Mouse (Mus musculus) midbrain, postnatal 0 days (tissue): ENCODE data around the gene Ly6g5b. TPM values are rescaled to one million over a fixed set of nuclear protein-coding genes. Genes with fewer than 3 reads are reported as not detected.

ENCODE experiments used
- ATAC-seq: fragments of 200-750 bp; cut with Nextera tagmentation; 2 replicates; pipeline ENCODE4 v1.8.0; 2017; ENCODE audit warnings: moderate number of reproducible peaks, mild to moderate bottlenecking, moderate TSS enrichment, moderate library complexity; ENCODE audit not compliant: low FRiP score
- DNase-seq: peaks from one replicate; pipeline ENCODE4 v3.0.0-alpha.2; 2015; ENCODE audit warnings: low spot score
- H3K27ac ChIP-seq: fragments of 300-500 bp; sonication (generic); 2 replicates; pipeline ENCODE4 v1.5.1; 2014; ENCODE audit warnings: low read depth, mild to moderate bottlenecking, low read length, mixed read lengths
- H3K27me3 ChIP-seq: fragments of 300-500 bp; sonication (generic); 2 replicates; pipeline ENCODE4 v1.6.1; 2014; ENCODE audit warnings: low read length, control low read depth, mixed read lengths; ENCODE audit not compliant: insufficient read depth
- H3K36me3 ChIP-seq: fragments of 300-500 bp; sonication (generic); 2 replicates; pipeline ENCODE4 v1.6.1; 2014; ENCODE audit warnings: low read length, control low read depth, mixed read lengths; ENCODE audit not compliant: insufficient read depth
- H3K4me1 ChIP-seq: fragments of 300-500 bp; sonication (generic); 2 replicates; pipeline ENCODE4 v1.6.1; 2014; ENCODE audit warnings: mild to moderate bottlenecking, control low read depth, antibody characterized with exemption, low read length, mixed read lengths; ENCODE audit not compliant: insufficient read depth
- H3K4me2 ChIP-seq: fragments of 300-500 bp; sonication (generic); 2 replicates; pipeline ENCODE4 v1.6.1; 2014; ENCODE audit warnings: low read depth, mild to moderate bottlenecking, low read length, mixed read lengths; ENCODE audit not compliant: poor library complexity, severe bottlenecking
- H3K4me3 ChIP-seq: fragments of 300-500 bp; sonication (generic); 2 replicates; pipeline ENCODE4 v1.5.1; 2014; ENCODE audit warnings: low read depth, mild to moderate bottlenecking, low read length, moderate library complexity
- H3K9ac ChIP-seq: fragments of 300-500 bp; sonication (generic); replicated peaks from 2 replicates; pipeline ENCODE4 v1.6.1; 2014; ENCODE audit warnings: mild to moderate bottlenecking, low read length, moderate library complexity, mixed read lengths; ENCODE audit not compliant: poor library complexity, severe bottlenecking
- H3K9me3 ChIP-seq: fragments of 300-500 bp; sonication (generic); 2 replicates; pipeline ENCODE4 v1.6.1; 2016; ENCODE audit warnings: low read length, control low read depth
- CTCF ChIP-seq: IDR thresholded peaks from 2 replicates; pipeline ENCODE4 v1.5.1; 2016; ENCODE audit warnings: antibody characterized with exemption, mild to moderate bottlenecking
- WGBS: fragments of 180-500 bp; shearing (Covaris S2); extraction: QIAGEN DNeasy Blood & Tissue Kit; methylation state at CpG from one replicate; pipeline ENCODE4 v1.1.7; 2014; 5-methylcytosine and 5-hydroxymethylcytosine counted together
- polyA plus RNA-seq: library from polyadenylated mRNA; unstranded; fragments of >200 nt; fragmentation: Nextera tagmentation; extraction: Ambion mirVana; gene quantifications from 2 replicates; pipeline ENCODE4 v1.2.1, GENCODE M21; 2015
- total RNA-seq: library from RNA; depleted of rRNA; stranded (reverse); fragments of >200 nt; gene quantifications from 2 replicates; pipeline ENCODE4 v1.2.3, GENCODE M21; 2014

The Ly6g5b gene
- total and polyA plus RNA-seq, 2 experiments from 2014 or later: 0.99 to 1.8 TPM

GRCm38 (mm10) chr17:35076507-35077176 lies 38.6 kb downstream of the Ly6g5b start, which contains the start of gene Ly6g6e:
Gene Ly6g6e (plus strand): TSS chr17:35076902.
- H3K4me2 ChIP-seq: peak within 1 kb of the TSS; percentile 35
- no peak for TF ChIP-seq CTCF
- H3K9ac ChIP-seq: no peak within 1 kb of the TSS
- H3K27ac ChIP-seq: no peak within 1 kb of the TSS
- no peaks in the 10 kb centered on the region for H3K9me3 ChIP-seq
- DNase-seq (no peak), ATAC-seq (no peak)
- H3K27me3 ChIP-seq: no peaks in the 10 kb centered on the region
- H3K36me3 ChIP-seq: no peaks in the 10 kb centered on the region
- H3K4me1 ChIP-seq: no peaks in the 10 kb centered on the region
- 40% methylated on average over 10 of the region's 10 CpGs for WGBS
- peak within 1 kb of the TSS; percentile 18; the same call in 1 of the 2 replicates for H3K4me3 ChIP-seq

- H3K4me3 ChIP-seq: no peak overlapping the region
- ATAC-seq (no peak), DNase-seq (no peak)
- H3K4me1 ChIP-seq: no peaks in the 10 kb centered on the region
- H3K9ac ChIP-seq: no peak overlapping the region
- 57% methylated on average over 17 of the region's 17 CpGs for WGBS
- no peaks in the 10 kb centered on the region for H3K9me3 ChIP-seq
- no peak overlapping the region for H3K27ac ChIP-seq
- no peaks in the 10 kb centered on the region for H3K27me3 ChIP-seq
- H3K4me2 ChIP-seq: no peak overlapping the region
- H3K36me3 ChIP-seq: no peaks in the 10 kb centered on the region
- no peak for TF ChIP-seq CTCF
These were observed 41.1 kb downstream of the Ly6g5b start for GRCm38 (mm10) chr17:35074097-35074496.

GRCm38 (mm10) chr17:35071454-35071853 lies 43.8 kb downstream of the Ly6g5b start:
- no peak for ATAC-seq
- 80% methylated on average over 9 of the region's 9 CpGs for WGBS
- DNase-seq: no peak
- H3K9ac ChIP-seq: no peak overlapping the region
- H3K4me2 ChIP-seq: no peak overlapping the region
- H3K36me3 ChIP-seq: no peaks in the 10 kb centered on the region
- no peaks in the 10 kb centered on the region for H3K27me3 ChIP-seq
- no peaks in the 10 kb centered on the region for H3K4me1 ChIP-seq
- no peak overlapping the region for H3K4me3 ChIP-seq
- H3K27ac ChIP-seq: no peak overlapping the region
- TF ChIP-seq CTCF: no peak
- no peaks in the 10 kb centered on the region for H3K9me3 ChIP-seq

- Histone ChIP-seq H3K4me2 (no peak overlapping the region), H3K27ac (no peak overlapping the region), H3K27me3 (0 out of 2 replicates have a peak, but pooled peaks cover under 1% of the 10 kb centered on the region), H3K9me3 (no peaks in the 10 kb centered on the region), H3K4me1 (no peaks in the 10 kb centered on the region), H3K36me3 (no peaks in the 10 kb centered on the region), H3K4me3 (no peak overlapping the region), H3K9ac (no peak overlapping the region)
- no peak for DNase-seq
- ATAC-seq: no peak
- WGBS: 57% methylated on average over 6 of the region's 6 CpGs
- TF ChIP-seq CTCF: no peak
These were observed 44.5 kb downstream of the Ly6g5b start for GRCm38 (mm10) chr17:35070556-35071229.

- H3K9ac ChIP-seq: no peak overlapping the region
These were observed 46.9 kb downstream of the Ly6g5b start for GRCm38 (mm10) chr17:35068213-35068914.

More at GRCm38 (mm10) chr17:35068213-35068914, 46.9 kb downstream of the Ly6g5b start:
- Histone ChIP-seq H3K27ac (no peak overlapping the region), H3K9me3 (no peaks in the 10 kb centered on the region), H3K4me3 (no peak overlapping the region), H3K27me3 (peaks cover 19% of the 10 kb centered on the region; the same call in 1 of the 2 replicates), H3K36me3 (no peaks in the 10 kb centered on the region), H3K4me1 (no peaks in the 10 kb centered on the region; the same call in 1 of the 2 replicates), H3K4me2 (no peak overlapping the region)
- no peak for DNase-seq
- no peak for ATAC-seq
- no peak for TF ChIP-seq CTCF
- 85% methylated on average over 17 of the region's 17 CpGs for WGBS
